ENCODE assay signal across 17 mouse cellular contexts in the genomic region with DNA sequence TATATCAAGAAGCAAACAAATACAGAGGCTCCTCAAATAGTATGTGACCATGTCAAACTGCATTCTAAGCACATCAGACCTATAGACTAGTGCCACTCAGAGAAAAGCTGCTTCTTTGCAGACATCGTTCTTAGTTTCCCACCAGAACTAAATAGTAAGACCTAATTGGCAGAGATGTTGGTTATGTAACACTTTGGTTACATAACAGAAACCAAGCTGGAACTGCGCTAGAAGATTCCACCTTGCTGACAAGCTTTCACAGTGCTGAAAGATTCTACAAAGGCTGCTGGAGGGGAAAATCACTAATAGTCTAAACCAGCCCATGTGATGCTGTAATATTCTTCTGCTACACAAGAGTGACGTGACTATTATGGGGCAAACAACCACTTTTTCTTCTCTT. TPM values are rescaled to one million over a fixed set of nuclear protein-coding genes. Genes with fewer than 3 reads are reported as not detected.
A peak's percentile ranks its signal among the peaks of the same experiment; 100 is the strongest.
DNase-seq lines count a peak whose midpoint lies in the region; ATAC-seq lines count a peak whose summit lies in the region.
"Had no signal": no experiment of that assay in that cellular context is flagged by ENCODE, and none has a peak within 500 bp of the region (broad histone marks: within the 10 kb centered on the region; RNA-seq: fewer than 3 reads in every experiment).

No protein-coding gene starts in this region.

- DNase-seq in frontal cortex, postnatal 25 days (ENCODE audit: low spot score in 2 of 2) = no peak
- peak; percentile 30 for DNase-seq in left cerebral cortex, adult 11 months (ENCODE audit: low spot score)
- DNase-seq in left cerebral cortex, adult 8-10 months (ENCODE audit: low spot score in 2 of 2) = no peak
- DNase-seq in right cerebral cortex, adult 18-20 months = peak; percentile 38
- no peak for DNase-seq in right cerebral cortex, postnatal 4 days
- DNase-seq in embryo, embryonic 10 days (ENCODE audit: low spot score) = no peak
- DNase-seq: adrenal gland, postnatal 10 days; B cell, adult 2 months; cerebellum, adult 18-20 months; cerebellum, adult 9-11 months; cerebellum, postnatal 36 days; forebrain, postnatal 0 days; gastrocnemius, postnatal 36 days; heart, adult 2 months had no signal

- peak; percentile 85 for ATAC-seq in frontal cortex, adult (ENCODE audit: low TSS enrichment)
- ATAC-seq: CD4-positive, CD25-positive, alpha-beta regulatory T cell, adult 4 months; forebrain, embryonic 13.5 days; forebrain, postnatal 0 days had no signal

RNA-seq across cellular contexts. Expression of gene Trip11, which starts 22.2 kb away (rescaled TPM):
- 10 to 100 TPM; 26.5 to 29.9 (median 28.5) TPM for total RNA-seq in left cerebral cortex, adult 8-10 months (2022)

RNA-seq across cellular contexts. Expression of gene Atxn3, which starts 22.8 kb away (rescaled TPM):
- 10 to 100 TPM; 20.2 to 27.3 (median 22.3) TPM for total RNA-seq in left cerebral cortex, adult 8-10 months (2022)

RNA-seq across cellular contexts. Expression of gene Cpsf2, which starts 40.6 kb away (rescaled TPM):
- total RNA-seq in left cerebral cortex, adult 8-10 months (2022) = 10 to 100 TPM; 24.7 to 27.7 (median 27.3) TPM

Comparison
In these comparisons a context has a peak if more than half of its experiments do, and no peak if none do; other contexts are left out.
1. DNase-seq: peak in left cerebral cortex, adult 11 months (single experiment) and right cerebral cortex, adult 18-20 months (single experiment); none in frontal cortex, postnatal 25 days (0 of 2), left cerebral cortex, adult 8-10 months (0 of 2), right cerebral cortex, postnatal 4 days (single experiment) and embryo, embryonic 10 days (single experiment).